Mouse (Mus musculus): ENCODE results near the gene Antxr1. TPM values are rescaled to one million over a fixed set of nuclear protein-coding genes. Genes with fewer than 3 reads are reported as not detected.

Antxr1 gene
- total and polyA plus RNA-seq, 3 experiments: 0.16 to 0.23 (median 0.21) TPM

DNA sequence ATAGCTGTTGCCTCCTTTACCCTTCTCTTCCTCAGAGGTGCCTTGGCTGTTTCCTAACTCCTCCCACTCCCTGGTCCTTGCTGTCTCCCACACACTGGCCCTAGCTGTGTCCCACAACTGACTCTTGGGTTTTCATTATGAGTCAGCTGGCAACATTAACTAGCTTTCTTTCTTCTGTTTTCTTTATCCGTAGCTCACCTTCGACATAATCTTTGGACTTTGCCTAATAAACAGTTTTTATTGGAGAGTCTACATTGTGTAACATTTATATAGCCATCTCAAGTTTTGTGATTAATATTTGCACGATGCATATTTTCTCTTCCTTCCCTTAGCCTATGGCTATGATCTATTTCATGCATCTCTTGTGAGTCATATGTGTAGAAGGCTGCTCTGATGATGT is 40.7 kb downstream of the Antxr1 start (continued):
- TF ChIP-seq PAX5 (IDR thresholded peaks at IDR 0.05; ENCODE audit: low read length): no peak
- TF ChIP-seq NRF1 (IDR thresholded peaks at IDR 0.05; ENCODE audit: low read depth, low read length): no peak
- TF ChIP-seq JUND (conservative IDR thresholded peaks at IDR 0.05; ENCODE audit: low read depth, low read length): peak; percentile 82
- TF ChIP-seq MAX (IDR thresholded peaks at IDR 0.05; ENCODE audit: low read length): no peak
- TF ChIP-seq TCF12 (IDR thresholded peaks at IDR 0.05; ENCODE audit: low read depth, low read length): no peak
- no peak for TF ChIP-seq CTCF (conservative IDR thresholded peaks at IDR 0.05 in 1 of 2, IDR thresholded peaks at IDR 0.05 in 1 of 2; ENCODE audit: low read depth in 2 of 2, low read length in 2 of 2)

DNA sequence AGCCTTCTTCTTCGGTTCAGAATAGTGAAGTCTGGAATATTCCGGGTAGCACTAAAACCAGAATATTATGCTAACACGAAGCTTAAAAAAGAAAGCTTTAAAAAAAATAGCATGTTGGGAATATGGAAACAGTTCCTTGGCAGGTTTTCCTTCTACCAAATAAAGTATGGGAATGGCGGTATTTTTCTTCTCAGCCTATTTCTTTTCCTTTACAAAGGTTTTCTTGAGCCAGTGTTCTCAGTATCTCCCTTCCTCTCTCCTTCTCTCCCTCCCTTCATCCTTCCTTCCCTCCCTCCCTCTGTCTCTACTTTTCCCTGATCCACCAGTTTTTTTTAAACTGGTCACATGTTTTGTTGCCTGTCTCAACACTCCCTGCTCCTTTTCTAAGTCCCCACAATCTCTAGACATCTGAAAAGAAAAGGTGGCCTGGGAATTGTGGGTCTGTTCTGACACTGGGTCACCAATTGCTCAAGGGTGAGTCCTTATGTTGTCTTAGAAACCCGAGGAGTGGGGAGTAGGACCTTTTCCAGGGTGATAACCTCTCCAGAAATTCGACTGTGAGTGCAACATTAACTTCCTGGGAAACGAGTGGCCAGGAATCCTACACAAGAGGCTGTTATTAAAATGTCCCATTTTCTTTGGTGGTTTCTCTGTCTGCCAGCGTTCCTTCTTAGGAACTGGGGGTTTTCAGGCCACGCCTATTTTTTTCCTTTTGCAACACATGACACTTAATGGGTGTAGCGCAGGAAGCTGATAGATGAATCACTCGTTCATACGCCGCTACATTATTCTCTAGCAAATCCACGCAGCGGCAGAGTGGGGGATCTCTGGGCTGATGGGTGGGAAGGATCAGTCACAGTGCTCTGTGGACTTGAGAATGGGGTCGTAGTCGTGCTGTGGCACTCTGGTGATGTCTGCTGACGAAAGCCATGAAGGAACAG is 42.4 kb downstream of the Antxr1 start:
- Histone ChIP-seq H3K9ac (ENCODE audit: insufficient read depth, low read depth) (no peak overlapping the region), H3K4me1 (ENCODE audit: control insufficient read depth in 1 of 2, insufficient read depth in 2 of 2) (peaks cover 6 to 9% of the 10 kb centered on the region in 2 experiments), H3K36me3 (replicated peaks in 1 of 2; ENCODE audit: control insufficient read depth in 1 of 2, insufficient read depth in 1 of 2, low read length in 1 of 2) (no peaks in the 10 kb centered on the region), H3K4me2 (ENCODE audit: insufficient read depth, low read depth, poor library complexity, severe bottlenecking) (no peak overlapping the region), H3K79me2 (replicated peaks; ENCODE audit: control insufficient read depth, extremely low read depth, insufficient read depth, poor library complexity, severe bottlenecking) (no peaks in the 10 kb centered on the region), H3K27ac (ENCODE audit: insufficient read depth, low read depth) (no peak overlapping the region), H3K27me3 (replicated peaks) (peaks cover 3% of the 10 kb centered on the region), H3K4me3 (replicated peaks in 1 of 3; ENCODE audit: low read depth in 2 of 3, low read length in 2 of 3, poor library complexity in 1 of 3) (no peak overlapping the region), H3K9me3 (replicated peaks; ENCODE audit: low read length) (peaks cover 3% of the 10 kb centered on the region)
- no peak for TF ChIP-seq EP300 (IDR thresholded peaks at IDR 0.05; ENCODE audit: low read length)
- no peak for DNase-seq (ENCODE audit: extremely low read depth)
- in situ Hi-C loops (cut with MboI; ENCODE audit: low pct_ligation_motif_present, low pct_unique_long_range_greater_than_20kb, low sequenced_read_pairs) (no loop called here), dilution Hi-C loops (cut with MboI; ENCODE audit: extremely low pct_ligation_motif_present, extremely low pct_unique_long_range_greater_than_20kb, low sequenced_read_pairs) (no loop called here)

DNA sequence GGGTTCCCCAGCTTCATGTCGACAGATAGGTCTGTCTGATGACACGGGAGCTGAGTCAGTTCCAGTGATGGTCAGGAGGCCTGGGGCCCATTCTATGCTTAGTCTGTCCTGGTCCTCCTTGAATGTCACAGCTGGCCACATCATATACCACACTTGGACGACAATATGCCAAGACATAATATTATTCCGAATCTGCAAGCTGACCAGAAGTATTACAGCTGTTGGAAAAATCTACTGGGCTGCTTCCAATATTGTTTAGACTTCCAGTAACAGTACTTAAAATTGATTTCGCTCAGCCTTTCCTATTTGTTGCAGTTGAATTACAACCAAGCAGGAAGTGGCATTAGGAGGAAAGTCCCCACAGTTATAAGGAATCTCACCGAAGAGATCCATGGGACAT is 48.4 kb downstream of the Antxr1 start:
- dilution Hi-C loops (cut with MboI; ENCODE audit: extremely low pct_ligation_motif_present, extremely low pct_unique_long_range_greater_than_20kb, low sequenced_read_pairs): no loop called here

DNA sequence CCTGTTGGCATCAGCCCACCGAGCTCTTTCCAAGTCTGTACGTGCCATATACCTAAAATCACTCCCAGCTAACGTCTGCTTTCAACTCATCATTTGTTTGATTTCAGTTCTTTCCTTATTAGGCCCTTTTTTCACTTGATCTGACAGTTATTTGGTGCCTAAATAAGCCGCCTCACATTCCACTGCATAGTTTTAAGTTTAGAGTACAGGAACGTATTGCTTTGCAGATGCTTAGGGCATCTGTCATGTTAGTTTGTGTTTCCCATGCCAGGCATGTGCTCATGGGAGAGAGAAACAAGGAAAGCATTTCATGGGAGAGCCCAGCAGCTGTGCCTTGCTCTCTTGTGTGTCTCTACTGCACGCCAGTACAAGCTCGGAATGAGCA is 50.3 kb downstream of the Antxr1 start:
- Histone ChIP-seq H3K36me3 (replicated peaks in 1 of 2; ENCODE audit: control insufficient read depth in 1 of 2, insufficient read depth in 1 of 2, low read length in 1 of 2) (no peaks in the 10 kb centered on the region), H3K27ac (ENCODE audit: insufficient read depth, low read depth) (no peak overlapping the region), H3K4me2 (ENCODE audit: insufficient read depth, low read depth, poor library complexity, severe bottlenecking) (no peak overlapping the region), H3K4me3 (replicated peaks in 1 of 3; ENCODE audit: low read depth in 2 of 3, low read length in 2 of 3, poor library complexity in 1 of 3) (no peak overlapping the region), H3K9ac (ENCODE audit: insufficient read depth, low read depth) (no peak overlapping the region), H3K9me3 (replicated peaks; ENCODE audit: low read length) (no peaks in the 10 kb centered on the region), H3K79me2 (replicated peaks; ENCODE audit: control insufficient read depth, extremely low read depth, insufficient read depth, poor library complexity, severe bottlenecking) (no peaks in the 10 kb centered on the region), H3K27me3 (replicated peaks) (no peaks in the 10 kb centered on the region), H3K4me1 (ENCODE audit: control insufficient read depth in 1 of 2, insufficient read depth in 2 of 2) (no peaks in the 10 kb centered on the region)
- in situ Hi-C loops (cut with MboI; ENCODE audit: low pct_ligation_motif_present, low pct_unique_long_range_greater_than_20kb, low sequenced_read_pairs): no loop called here
- dilution Hi-C loops (cut with MboI; ENCODE audit: extremely low pct_ligation_motif_present, extremely low pct_unique_long_range_greater_than_20kb, low sequenced_read_pairs): no loop called here
- TF ChIP-seq ZKSCAN1 (IDR thresholded peaks at IDR 0.05; ENCODE audit: borderline replicate concordance, low read depth, low read length) (no peak), USF2 (conservative IDR thresholded peaks at IDR 0.05; ENCODE audit: low read depth, low read length) (no peak), EP300 (IDR thresholded peaks at IDR 0.05; ENCODE audit: low read length) (no peak), MXI1 (IDR thresholded peaks at IDR 0.05; ENCODE audit: low read depth, low read length) (no peak), CHD2 (IDR thresholded peaks at IDR 0.05; ENCODE audit: low read length) (no peak), BHLHE40 (IDR thresholded peaks at IDR 0.05; ENCODE audit: low read depth, low read length) (no peak)
- no peak for DNase-seq (ENCODE audit: extremely low read depth)

More for the DNA sequence above, 48.4 kb downstream of the Antxr1 start:
- Histone ChIP-seq H3K4me3 (replicated peaks in 1 of 3; ENCODE audit: low read depth in 2 of 3, low read length in 2 of 3, poor library complexity in 1 of 3) (no peak overlapping the region), H3K9me3 (replicated peaks; ENCODE audit: low read length) (peaks cover 3% of the 10 kb centered on the region), H3K9ac (ENCODE audit: insufficient read depth, low read depth) (no peak overlapping the region), H3K27me3 (replicated peaks) (no peaks in the 10 kb centered on the region), H3K36me3 (replicated peaks in 1 of 2; ENCODE audit: control insufficient read depth in 1 of 2, insufficient read depth in 1 of 2, low read length in 1 of 2) (no peaks in the 10 kb centered on the region), H3K4me2 (ENCODE audit: insufficient read depth, low read depth, poor library complexity, severe bottlenecking) (no peak overlapping the region), H3K27ac (ENCODE audit: insufficient read depth, low read depth) (no peak overlapping the region), H3K79me2 (replicated peaks; ENCODE audit: control insufficient read depth, extremely low read depth, insufficient read depth, poor library complexity, severe bottlenecking) (no peaks in the 10 kb centered on the region), H3K4me1 (ENCODE audit: control insufficient read depth in 1 of 2, insufficient read depth in 2 of 2) (no peaks in the 10 kb centered on the region)
- TF ChIP-seq JUND (conservative IDR thresholded peaks at IDR 0.05; ENCODE audit: low read depth, low read length) (no peak), SIN3A (IDR thresholded peaks at IDR 0.05; ENCODE audit: low read length) (no peak), UBTF (IDR thresholded peaks at IDR 0.05; ENCODE audit: low read depth, low read length) (no peak)
- no peak for DNase-seq (ENCODE audit: extremely low read depth)
- in situ Hi-C loops (cut with MboI; ENCODE audit: low pct_ligation_motif_present, low pct_unique_long_range_greater_than_20kb, low sequenced_read_pairs): no loop called here
